Mouse (Mus musculus): ENCODE results near the gene Lama4. TPM values are rescaled to one million over a fixed set of nuclear protein-coding genes. Genes with fewer than 3 reads are reported as not detected.

The Lama4 gene
- total RNA-seq, 2 experiments from 2014 or later = 11.4 to 14.5 TPM

GRCm38 (mm10) chr10:38993632-38994424 lies 28.5 kb downstream of the Lama4 start:
- DNase-seq (ENCODE audit: low spot score in 2 of 2) = no peak

GRCm38 (mm10) chr10:38994719-38995450 lies 29.6 kb downstream of the Lama4 start:
- DNase-seq (ENCODE audit: low spot score in 2 of 2) = no peak

GRCm38 (mm10) chr10:38995896-38996295 lies 30.6 kb downstream of the Lama4 start:
- no peak for DNase-seq (ENCODE audit: low spot score in 2 of 2)

- no peak for DNase-seq (ENCODE audit: low spot score in 2 of 2)
Measured at GRCm38 (mm10) chr10:39000951-39001350, 35.6 kb downstream of the Lama4 start.

GRCm38 (mm10) chr10:39002521-39002920 lies 37.2 kb downstream of the Lama4 start:
- no peak for DNase-seq (ENCODE audit: low spot score in 2 of 2)

- no peak for DNase-seq (ENCODE audit: low spot score in 2 of 2)
Measured at GRCm38 (mm10) chr10:39003520-39003919, 38.2 kb downstream of the Lama4 start.

- no peak for DNase-seq (ENCODE audit: low spot score in 2 of 2)
Measured at GRCm38 (mm10) chr10:39005494-39005893, 40.2 kb downstream of the Lama4 start.

GRCm38 (mm10) chr10:39006433-39007105 lies 41.3 kb downstream of the Lama4 start:
- no peak for DNase-seq (ENCODE audit: low spot score in 2 of 2)

GRCm38 (mm10) chr10:39014836-39015235 lies 49.5 kb downstream of the Lama4 start:
- no peak for DNase-seq (ENCODE audit: low spot score in 2 of 2)

GRCm38 (mm10) chr10:39017986-39018385 lies 52.7 kb downstream of the Lama4 start:
- DNase-seq (ENCODE audit: low spot score in 2 of 2) = no peak

GRCm38 (mm10) chr10:39018635-39019034 lies 53.3 kb downstream of the Lama4 start:
- no peak for DNase-seq (ENCODE audit: low spot score in 2 of 2)

GRCm38 (mm10) chr10:39023618-39024256 lies 58.4 kb downstream of the Lama4 start:
- DNase-seq (ENCODE audit: low spot score in 2 of 2) = no peak

- DNase-seq (ENCODE audit: low spot score in 2 of 2) = no peak
Measured at GRCm38 (mm10) chr10:39026529-39026928, 61.2 kb downstream of the Lama4 start.

- DNase-seq (ENCODE audit: low spot score in 2 of 2) = no peak
Measured at GRCm38 (mm10) chr10:39027058-39027457, 61.7 kb downstream of the Lama4 start.

- no peak for DNase-seq (ENCODE audit: low spot score in 2 of 2)
Measured at GRCm38 (mm10) chr10:39028403-39028802, 63.1 kb downstream of the Lama4 start.

- DNase-seq (ENCODE audit: low spot score in 2 of 2) = no peak
Measured at GRCm38 (mm10) chr10:39029297-39030147, 64.2 kb downstream of the Lama4 start.

- DNase-seq (ENCODE audit: low spot score in 2 of 2) = no peak
Measured at GRCm38 (mm10) chr10:39030148-39030685, 64.9 kb downstream of the Lama4 start.

GRCm38 (mm10) chr10:39039564-39039963 lies 74.2 kb downstream of the Lama4 start:
- peak in 1 of 2 experiments; percentile 30 for DNase-seq (ENCODE audit: low spot score in 2 of 2)

- no peak for DNase-seq (ENCODE audit: low spot score in 2 of 2)
Measured at GRCm38 (mm10) chr10:39040026-39040425, 74.7 kb downstream of the Lama4 start.

- DNase-seq (ENCODE audit: low spot score in 2 of 2) = no peak
Measured at GRCm38 (mm10) chr10:39044476-39044995, 79.2 kb downstream of the Lama4 start.

Data from layer of hippocampus, postnatal 14 days (tissue).